Mouse (Mus musculus): ENCODE measurements at regions not wholly inside any gene's neighbourhood (a gene's known extent, or its start where the extent isn't known, plus 50 kb on each side); places are given as distances from the start of the nearest gene placed in this dataset.

- no peaks in the 10 kb centered on the region for H3K4me1 ChIP-seq (ENCODE audit: control insufficient read depth, insufficient read depth, low read length)
- H3K36me3 ChIP-seq (ENCODE audit: control insufficient read depth, insufficient read depth, low read length) = no peaks in the 10 kb centered on the region
- H3K27ac ChIP-seq (replicated peaks; ENCODE audit: low read depth, low read length) = no peak overlapping the region
- no peak for DNase-seq (ENCODE audit: low spot score)
- H3K27me3 ChIP-seq (replicated peaks; ENCODE audit: control insufficient read depth, insufficient read depth, low read length) = no peaks in the 10 kb centered on the region
- no peak for ATAC-seq (ENCODE audit: low read depth)
- H3K4me3 ChIP-seq (ENCODE audit: low read depth, low read length) = no peak overlapping the region
- H3K9ac ChIP-seq (ENCODE audit: low read depth, low read length) = no peak overlapping the region
- H3K4me2 ChIP-seq (ENCODE audit: low read depth, low read length) = no peak overlapping the region
- no peaks in the 10 kb centered on the region for H3K9me3 ChIP-seq (ENCODE audit: control insufficient read depth, low read length)
- 75% methylated on average over 4 of the region's 4 CpGs for WGBS
Observed at GRCm38 (mm10) chr1:184504663-184505062, 227.8 kb downstream of the Hlx start.

GRCm38 (mm10) chr1:184503827-184504355 is 228.5 kb downstream of the Hlx start:
- Histone ChIP-seq H3K4me2 (ENCODE audit: low read depth, low read length) (no peak overlapping the region), H3K9me3 (ENCODE audit: control insufficient read depth, low read length) (no peaks in the 10 kb centered on the region), H3K4me3 (ENCODE audit: low read depth, low read length) (no peak overlapping the region), H3K27ac (replicated peaks; ENCODE audit: low read depth, low read length) (no peak overlapping the region), H3K9ac (ENCODE audit: low read depth, low read length) (no peak overlapping the region), H3K27me3 (replicated peaks; ENCODE audit: control insufficient read depth, insufficient read depth, low read length) (no peaks in the 10 kb centered on the region), H3K4me1 (ENCODE audit: control insufficient read depth, insufficient read depth, low read length) (no peaks in the 10 kb centered on the region), H3K36me3 (ENCODE audit: control insufficient read depth, insufficient read depth, low read length) (no peaks in the 10 kb centered on the region)
- ATAC-seq (ENCODE audit: low read depth) (no peak), DNase-seq (ENCODE audit: low spot score) (no peak)
- 81% methylated on average over 4 of the region's 4 CpGs for WGBS

GRCm38 (mm10) chr1:184500702-184501101 is 231.7 kb downstream of the Hlx start:
- Histone ChIP-seq H3K4me1 (ENCODE audit: control insufficient read depth, insufficient read depth, low read length) (no peaks in the 10 kb centered on the region), H3K4me3 (ENCODE audit: low read depth, low read length) (no peak overlapping the region), H3K27ac (replicated peaks; ENCODE audit: low read depth, low read length) (no peak overlapping the region), H3K9ac (ENCODE audit: low read depth, low read length) (no peak overlapping the region), H3K27me3 (replicated peaks; ENCODE audit: control insufficient read depth, insufficient read depth, low read length) (no peaks in the 10 kb centered on the region), H3K9me3 (ENCODE audit: control insufficient read depth, low read length) (peaks cover 6% of the 10 kb centered on the region; the same call in 1 of the 2 replicates), H3K4me2 (ENCODE audit: low read depth, low read length) (no peak overlapping the region), H3K36me3 (ENCODE audit: control insufficient read depth, insufficient read depth, low read length) (no peaks in the 10 kb centered on the region)
- DNase-seq (ENCODE audit: low spot score) (no peak), ATAC-seq (ENCODE audit: low read depth) (no peak)
- 78% methylated on average over 5 of the region's 5 CpGs for WGBS

GRCm38 (mm10) chr1:184498909-184499525 is 233.4 kb downstream of the Hlx start:
- H3K9ac ChIP-seq (ENCODE audit: low read depth, low read length) = no peak overlapping the region
- peaks cover 6% of the 10 kb centered on the region; the same call in 1 of the 2 replicates for H3K9me3 ChIP-seq (ENCODE audit: control insufficient read depth, low read length)
- ATAC-seq (ENCODE audit: low read depth) = no peak
- no peak for DNase-seq (ENCODE audit: low spot score)
- WGBS = 68% methylated on average over 11 of the region's 11 CpGs
- H3K4me3 ChIP-seq (ENCODE audit: low read depth, low read length) = no peak overlapping the region
- H3K4me2 ChIP-seq (ENCODE audit: low read depth, low read length) = no peak overlapping the region
- no peaks in the 10 kb centered on the region for H3K36me3 ChIP-seq (ENCODE audit: control insufficient read depth, insufficient read depth, low read length)
- H3K27me3 ChIP-seq (replicated peaks; ENCODE audit: control insufficient read depth, insufficient read depth, low read length) = no peaks in the 10 kb centered on the region
- H3K27ac ChIP-seq (replicated peaks; ENCODE audit: low read depth, low read length) = no peak overlapping the region
- H3K4me1 ChIP-seq (ENCODE audit: control insufficient read depth, insufficient read depth, low read length) = no peaks in the 10 kb centered on the region

- H3K36me3 ChIP-seq (ENCODE audit: control insufficient read depth, insufficient read depth, low read length) = no peaks in the 10 kb centered on the region
- DNase-seq (ENCODE audit: low spot score) (no peak), ATAC-seq (ENCODE audit: low read depth) (no peak)
- WGBS = 55% methylated on average over 1 of the region's 1 CpGs
- H3K27ac ChIP-seq (replicated peaks; ENCODE audit: low read depth, low read length) = no peak overlapping the region
- H3K9ac ChIP-seq (ENCODE audit: low read depth, low read length) = no peak overlapping the region
- H3K4me2 ChIP-seq (ENCODE audit: low read depth, low read length) = no peak overlapping the region
- no peaks in the 10 kb centered on the region for H3K4me1 ChIP-seq (ENCODE audit: control insufficient read depth, insufficient read depth, low read length)
- H3K27me3 ChIP-seq (replicated peaks; ENCODE audit: control insufficient read depth, insufficient read depth, low read length) = no peaks in the 10 kb centered on the region
- no peak overlapping the region for H3K4me3 ChIP-seq (ENCODE audit: low read depth, low read length)
- peaks cover 6% of the 10 kb centered on the region; the same call in 1 of the 2 replicates for H3K9me3 ChIP-seq (ENCODE audit: control insufficient read depth, low read length)
Observed at GRCm38 (mm10) chr1:184497007-184497406, 235.4 kb downstream of the Hlx start.

GRCm38 (mm10) chr1:184493811-184494210 is 238.6 kb downstream of the Hlx start:
- Histone ChIP-seq H3K4me2 (ENCODE audit: low read depth, low read length) (no peak overlapping the region), H3K27me3 (replicated peaks; ENCODE audit: control insufficient read depth, insufficient read depth, low read length) (no peaks in the 10 kb centered on the region), H3K9ac (ENCODE audit: low read depth, low read length) (no peak overlapping the region), H3K4me1 (ENCODE audit: control insufficient read depth, insufficient read depth, low read length) (no peaks in the 10 kb centered on the region), H3K36me3 (ENCODE audit: control insufficient read depth, insufficient read depth, low read length) (no peaks in the 10 kb centered on the region), H3K4me3 (ENCODE audit: low read depth, low read length) (no peak overlapping the region), H3K27ac (replicated peaks; ENCODE audit: low read depth, low read length) (no peak overlapping the region), H3K9me3 (ENCODE audit: control insufficient read depth, low read length) (peaks cover 6% of the 10 kb centered on the region; the same call in 1 of the 2 replicates)
- ATAC-seq (ENCODE audit: low read depth) (no peak), DNase-seq (ENCODE audit: low spot score) (no peak)
- WGBS = 66% methylated on average over 8 of the region's 8 CpGs

- H3K36me3 ChIP-seq (ENCODE audit: control insufficient read depth, insufficient read depth, low read length) = no peaks in the 10 kb centered on the region
- H3K27me3 ChIP-seq (replicated peaks; ENCODE audit: control insufficient read depth, insufficient read depth, low read length) = no peaks in the 10 kb centered on the region
- H3K4me3 ChIP-seq (ENCODE audit: low read depth, low read length) = no peak overlapping the region
- H3K27ac ChIP-seq (replicated peaks; ENCODE audit: low read depth, low read length) = no peak overlapping the region
- 85% methylated on average over 3 of the region's 3 CpGs for WGBS
- no peak overlapping the region for H3K9ac ChIP-seq (ENCODE audit: low read depth, low read length)
- no peak for DNase-seq (ENCODE audit: low spot score)
- H3K9me3 ChIP-seq (ENCODE audit: control insufficient read depth, low read length) = no peaks in the 10 kb centered on the region
- H3K4me2 ChIP-seq (ENCODE audit: low read depth, low read length) = no peak overlapping the region
- no peak for ATAC-seq (ENCODE audit: low read depth)
- H3K4me1 ChIP-seq (ENCODE audit: control insufficient read depth, insufficient read depth, low read length) = no peaks in the 10 kb centered on the region
Observed at GRCm38 (mm10) chr1:184492115-184492514, 240.3 kb downstream of the Hlx start.

- Histone ChIP-seq H3K9ac (ENCODE audit: low read depth, low read length) (no peak overlapping the region), H3K27ac (replicated peaks; ENCODE audit: low read depth, low read length) (no peak overlapping the region), H3K27me3 (replicated peaks; ENCODE audit: control insufficient read depth, insufficient read depth, low read length) (no peaks in the 10 kb centered on the region), H3K4me2 (ENCODE audit: low read depth, low read length) (no peak overlapping the region), H3K9me3 (ENCODE audit: control insufficient read depth, low read length) (no peaks in the 10 kb centered on the region), H3K4me3 (ENCODE audit: low read depth, low read length) (no peak overlapping the region), H3K4me1 (ENCODE audit: control insufficient read depth, insufficient read depth, low read length) (no peaks in the 10 kb centered on the region), H3K36me3 (ENCODE audit: control insufficient read depth, insufficient read depth, low read length) (no peaks in the 10 kb centered on the region)
- DNase-seq (ENCODE audit: low spot score) (no peak), ATAC-seq (ENCODE audit: low read depth) (no peak)
- WGBS = 79% methylated on average over 4 of the region's 4 CpGs
Observed at GRCm38 (mm10) chr1:184491252-184491651, 241.2 kb downstream of the Hlx start.

- WGBS = 39% methylated on average over 6 of the region's 6 CpGs
- no peaks in the 10 kb centered on the region for H3K4me1 ChIP-seq (ENCODE audit: control insufficient read depth, insufficient read depth, low read length)
- H3K27ac ChIP-seq (replicated peaks; ENCODE audit: low read depth, low read length) = no peak overlapping the region
- no peak overlapping the region for H3K9ac ChIP-seq (ENCODE audit: low read depth, low read length)
- H3K4me3 ChIP-seq (ENCODE audit: low read depth, low read length) = no peak overlapping the region
- no peak overlapping the region for H3K4me2 ChIP-seq (ENCODE audit: low read depth, low read length)
- DNase-seq (ENCODE audit: low spot score) (no peak), ATAC-seq (ENCODE audit: low read depth) (no peak)
- H3K9me3 ChIP-seq (ENCODE audit: control insufficient read depth, low read length) = no peaks in the 10 kb centered on the region
- H3K27me3 ChIP-seq (replicated peaks; ENCODE audit: control insufficient read depth, insufficient read depth, low read length) = no peaks in the 10 kb centered on the region; the same call in none of the 2 replicates
- no peaks in the 10 kb centered on the region for H3K36me3 ChIP-seq (ENCODE audit: control insufficient read depth, insufficient read depth, low read length)
Observed at GRCm38 (mm10) chr1:184487409-184487808, 245.0 kb downstream of the Hlx start.
